Mouse (Mus musculus): ENCODE results near the gene Gm12695. TPM values are rescaled to one million over a fixed set of nuclear protein-coding genes. Genes with fewer than 3 reads are reported as not detected.

The Gm12695 gene
- not detected in 2 replicates for polyA plus RNA-seq (2016; fragmentation: Nextera tagmentation; extraction: Ambion mirVana)

DNA sequence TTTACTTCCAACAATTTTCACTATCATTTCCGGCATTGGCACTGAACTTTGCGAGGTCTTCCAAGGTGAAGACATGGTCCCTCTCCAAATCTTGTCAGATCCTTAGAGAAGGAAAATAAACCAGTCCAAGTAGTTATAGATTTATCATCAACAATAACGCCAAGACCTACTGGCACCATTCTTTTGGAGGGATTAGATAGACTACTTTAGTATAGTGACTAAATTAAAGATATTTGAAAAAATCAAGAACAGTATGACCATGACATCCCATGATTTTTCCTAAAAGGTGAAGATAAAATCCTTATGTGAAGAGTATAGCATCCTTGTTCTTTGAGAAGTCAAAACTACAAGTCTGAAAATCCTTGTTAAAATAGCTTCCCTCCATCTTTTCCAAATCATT is at the start of gene Gm12695:
Gene Gm12695, minus strand, starts transcription at position 101 of the 400 bp plus-strand sequence.
- no peak within 1 kb of the TSS for H3K9ac ChIP-seq
- H3K4me2 ChIP-seq: no peak within 1 kb of the TSS
- H3K27ac ChIP-seq (ENCODE audit: poor library complexity, severe bottlenecking): no peak within 1 kb of the TSS
- H3K4me3 ChIP-seq: no peak within 1 kb of the TSS
- H3K36me3 ChIP-seq: no peaks in the 10 kb centered on the region
- 0 out of 2 replicates have a peak, but pooled peaks cover 4% of the 10 kb centered on the region for H3K4me1 ChIP-seq (replicated peaks)
- no peak for ATAC-seq (ENCODE audit: insufficient number of reproducible peaks, low FRiP score)
- no peaks in the 10 kb centered on the region for H3K9me3 ChIP-seq (replicated peaks)
- WGBS: 84% methylated on average over 3 of the region's 3 CpGs
- H3K27me3 ChIP-seq (replicated peaks): no peaks in the 10 kb centered on the region

DNA sequence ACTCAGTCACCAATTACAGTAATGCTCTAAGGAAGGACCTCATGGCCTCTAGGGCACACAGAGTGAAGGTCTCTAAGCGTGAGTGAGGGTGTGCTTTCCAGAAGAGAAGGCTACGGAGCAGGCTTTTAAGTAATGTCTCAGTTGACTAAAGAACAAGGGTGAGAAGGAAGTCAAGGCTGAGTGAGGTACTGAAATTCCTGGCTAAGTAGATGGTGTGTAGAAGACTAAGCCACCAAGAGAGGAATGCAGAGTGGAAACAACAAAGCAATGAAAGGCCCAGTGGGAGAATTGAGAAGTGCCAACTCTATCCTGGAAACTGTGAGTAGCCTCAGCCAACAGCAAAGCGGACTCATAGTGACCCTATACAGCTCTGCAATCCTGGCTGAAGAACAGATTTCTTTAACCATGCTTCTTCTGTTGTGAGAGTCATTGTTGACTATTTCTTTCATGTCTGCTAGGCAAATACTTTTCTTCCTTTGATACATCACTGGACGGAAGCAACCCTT is 40.6 kb upstream of the Gm12695 start:
- no peak for ATAC-seq (ENCODE audit: insufficient number of reproducible peaks, low FRiP score)

DNA sequence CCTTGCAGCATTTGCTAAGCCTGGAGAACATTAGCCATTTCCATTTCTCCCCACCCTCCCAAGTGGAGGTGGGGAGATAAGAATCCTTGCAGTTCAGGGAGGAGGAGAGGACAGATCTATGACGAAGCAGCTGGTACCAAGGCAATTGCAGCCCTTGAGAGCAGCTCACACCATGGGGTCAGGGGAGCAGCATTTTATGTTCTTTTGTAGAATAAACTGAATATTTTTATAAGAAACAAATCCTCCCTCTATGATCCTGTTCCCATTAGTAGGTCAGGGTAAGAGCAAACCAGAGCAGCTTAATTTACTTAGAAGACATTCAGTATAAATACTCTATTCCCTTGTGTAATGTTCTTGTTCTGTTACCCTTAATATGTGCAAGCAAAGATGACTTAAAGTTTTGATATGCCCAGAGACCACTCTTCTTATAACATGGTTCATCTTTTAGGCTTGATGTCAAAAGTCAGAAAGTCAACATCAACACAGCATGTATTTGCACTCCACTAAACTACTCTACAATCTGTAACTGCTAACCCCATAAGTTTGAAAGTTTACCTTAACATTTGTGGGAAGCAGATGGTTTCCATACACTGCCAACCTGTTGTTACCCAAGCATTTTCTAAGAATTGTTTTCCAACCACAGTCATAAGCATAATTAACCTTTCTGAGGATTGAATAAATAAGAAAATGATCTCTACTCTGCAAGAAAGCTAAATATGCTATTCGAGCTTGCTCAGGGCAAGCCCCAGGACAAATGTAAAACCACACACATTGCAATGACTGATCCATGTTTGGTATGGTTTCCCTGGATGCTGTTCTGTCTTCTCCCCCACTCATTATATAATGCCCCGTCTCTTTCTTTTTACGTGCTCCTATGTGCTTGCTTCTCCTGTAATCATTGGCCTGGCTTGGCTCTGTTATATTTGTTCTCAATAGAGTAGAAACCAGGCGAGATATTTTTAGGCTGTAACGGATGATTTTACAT is 22.1 kb upstream of the Gm12695 start:
- 67% methylated on average over 6 of the region's 6 CpGs for WGBS
- no peak overlapping the region for H3K27ac ChIP-seq (ENCODE audit: poor library complexity, severe bottlenecking)
- no peak for ATAC-seq (ENCODE audit: insufficient number of reproducible peaks, low FRiP score)

More for the DNA sequence above, 40.6 kb upstream of the Gm12695 start:
- Histone ChIP-seq H3K27me3 (replicated peaks) (no peaks in the 10 kb centered on the region), H3K4me2 (no peak overlapping the region), H3K4me1 (replicated peaks) (no peaks in the 10 kb centered on the region), H3K27ac (ENCODE audit: poor library complexity, severe bottlenecking) (no peak overlapping the region), H3K9me3 (replicated peaks) (no peaks in the 10 kb centered on the region), H3K4me3 (no peak overlapping the region), H3K9ac (no peak overlapping the region), H3K36me3 (no peaks in the 10 kb centered on the region)
- 74% methylated on average over 4 of the region's 4 CpGs for WGBS

DNA sequence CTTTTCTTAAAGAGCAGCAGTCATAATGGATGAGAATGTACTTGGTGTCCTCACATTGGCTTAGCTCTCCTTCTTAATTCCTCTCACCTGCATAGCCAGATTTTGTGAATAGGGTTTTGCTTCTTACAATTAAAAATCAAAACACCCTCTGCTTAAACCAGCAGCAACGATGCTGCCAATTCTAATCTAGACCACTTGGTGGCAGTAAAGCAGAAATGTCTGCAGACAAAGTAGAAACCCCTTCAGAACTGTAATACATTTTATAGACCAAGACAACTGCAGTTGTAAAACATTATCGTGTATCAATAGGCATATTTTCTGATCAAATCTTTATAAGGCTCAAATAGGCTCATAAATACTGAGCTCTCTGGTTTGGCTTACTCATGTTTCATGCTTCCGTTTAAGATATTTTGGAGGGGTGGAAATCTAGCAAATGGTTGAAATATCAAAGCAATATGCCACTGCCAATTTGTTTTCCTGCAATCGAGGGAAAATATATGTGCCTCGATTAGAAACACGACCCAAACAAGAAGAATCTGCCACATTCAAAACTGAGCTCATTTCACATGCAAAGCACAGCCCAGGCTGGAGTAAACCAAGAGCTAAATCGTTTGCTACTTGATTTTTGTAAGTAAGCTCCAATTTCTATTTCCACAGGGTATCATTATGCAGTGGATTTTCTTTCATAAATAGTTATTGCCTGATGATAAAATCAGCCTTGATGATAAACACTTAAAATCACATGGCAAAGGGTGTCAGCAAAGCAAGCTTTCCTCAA is 14.6 kb upstream of the Gm12695 start:
- ATAC-seq (ENCODE audit: insufficient number of reproducible peaks, low FRiP score): no peak
- Histone ChIP-seq H3K4me3 (no peak overlapping the region), H3K27me3 (replicated peaks) (no peaks in the 10 kb centered on the region), H3K4me2 (no peak overlapping the region), H3K27ac (ENCODE audit: poor library complexity, severe bottlenecking) (no peak overlapping the region), H3K9ac (no peak overlapping the region), H3K4me1 (replicated peaks) (no peaks in the 10 kb centered on the region), H3K36me3 (no peaks in the 10 kb centered on the region), H3K9me3 (replicated peaks) (no peaks in the 10 kb centered on the region)
- WGBS: 40% methylated on average over 7 of the region's 7 CpGs

More for the DNA sequence above, 22.1 kb upstream of the Gm12695 start:
- no peaks in the 10 kb centered on the region for H3K4me1 ChIP-seq (replicated peaks)
- no peak overlapping the region for H3K4me3 ChIP-seq
- H3K9me3 ChIP-seq (replicated peaks): no peaks in the 10 kb centered on the region
- no peaks in the 10 kb centered on the region for H3K27me3 ChIP-seq (replicated peaks)
- H3K36me3 ChIP-seq: no peaks in the 10 kb centered on the region
- no peak overlapping the region for H3K9ac ChIP-seq
- no peak overlapping the region for H3K4me2 ChIP-seq

DNA sequence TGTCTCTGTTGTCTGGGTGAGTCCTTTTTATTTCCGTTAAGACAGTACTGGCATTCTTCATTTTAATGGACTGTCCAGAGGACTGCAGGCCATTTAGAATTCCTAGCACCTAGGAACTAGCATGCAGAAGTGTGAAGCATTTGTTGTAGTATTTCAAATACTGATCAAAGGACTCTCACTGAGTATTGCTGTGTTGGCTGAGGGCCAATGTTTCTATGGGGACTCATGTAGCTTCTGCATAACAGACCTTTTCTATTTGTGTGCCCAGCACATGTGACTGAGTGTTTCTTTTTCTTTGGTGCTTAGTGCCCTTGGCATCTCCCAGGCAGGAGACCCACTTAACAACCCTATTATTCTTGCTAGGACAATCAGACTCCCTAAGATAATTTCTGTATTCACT is 12.6 kb upstream of the Gm12695 start:
- Histone ChIP-seq H3K4me1 (replicated peaks) (no peaks in the 10 kb centered on the region), H3K27ac (ENCODE audit: poor library complexity, severe bottlenecking) (no peak overlapping the region), H3K9me3 (replicated peaks) (no peaks in the 10 kb centered on the region), H3K9ac (no peak overlapping the region), H3K4me2 (no peak overlapping the region), H3K4me3 (no peak overlapping the region), H3K27me3 (replicated peaks) (no peaks in the 10 kb centered on the region), H3K36me3 (no peaks in the 10 kb centered on the region)
- WGBS: 55% methylated on average over 1 of the region's 1 CpGs
- ATAC-seq (ENCODE audit: insufficient number of reproducible peaks, low FRiP score): 0 out of 2 replicates have a peak, but pooled peaks have one; percentile 33

DNA sequence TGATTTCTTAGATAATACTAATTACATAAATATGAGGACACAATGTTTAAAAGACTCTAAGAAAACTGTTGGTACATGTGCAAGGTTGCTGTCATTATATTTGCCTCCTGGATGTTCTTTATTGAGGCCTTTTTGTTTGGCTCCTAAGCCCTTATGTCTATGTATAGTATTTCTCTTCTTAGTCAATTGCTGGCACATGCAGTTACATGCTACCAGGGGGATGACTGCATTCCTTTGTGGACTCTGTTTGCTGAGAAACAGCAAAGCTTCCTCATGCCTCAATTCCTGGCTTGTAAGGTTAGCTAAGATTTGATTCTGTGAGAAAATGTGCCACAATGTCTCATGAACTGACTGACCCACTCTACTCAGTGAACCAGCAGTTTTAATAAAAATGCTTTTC is 6.3 kb upstream of the Gm12695 start:
- Histone ChIP-seq H3K27me3 (replicated peaks) (no peaks in the 10 kb centered on the region), H3K4me3 (no peak overlapping the region), H3K4me2 (no peak overlapping the region), H3K9ac (no peak overlapping the region), H3K4me1 (replicated peaks) (0 out of 2 replicates have a peak, but pooled peaks cover 4% of the 10 kb centered on the region), H3K27ac (ENCODE audit: poor library complexity, severe bottlenecking) (no peak overlapping the region), H3K36me3 (no peaks in the 10 kb centered on the region), H3K9me3 (replicated peaks) (no peaks in the 10 kb centered on the region)
- ATAC-seq (ENCODE audit: insufficient number of reproducible peaks, low FRiP score): no peak

DNA sequence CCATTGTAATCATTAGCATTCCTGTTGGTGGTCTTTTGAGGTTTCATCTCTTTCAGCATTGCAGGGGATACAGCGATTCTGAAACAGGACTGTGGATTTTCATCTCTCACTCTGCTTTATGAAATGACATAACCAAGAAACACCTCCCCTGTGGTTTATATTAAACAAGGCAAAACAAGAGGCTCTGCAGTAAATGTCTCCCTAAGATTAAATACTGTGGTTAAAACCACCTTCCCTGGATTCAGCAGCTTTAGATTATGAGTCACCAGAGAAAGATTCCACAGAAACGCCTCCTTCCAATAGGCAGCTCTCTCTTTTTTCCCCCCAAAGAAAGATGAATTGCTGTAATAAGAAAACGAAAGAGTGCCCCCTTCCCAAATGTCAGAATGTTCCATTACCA is 4.9 kb upstream of the Gm12695 start:
- no peak for ATAC-seq (ENCODE audit: insufficient number of reproducible peaks, low FRiP score)
- Histone ChIP-seq H3K27me3 (replicated peaks) (no peaks in the 10 kb centered on the region), H3K9me3 (replicated peaks) (no peaks in the 10 kb centered on the region), H3K4me1 (replicated peaks) (0 out of 2 replicates have a peak, but pooled peaks cover 4% of the 10 kb centered on the region), H3K4me3 (no peak overlapping the region), H3K4me2 (no peak overlapping the region), H3K36me3 (no peaks in the 10 kb centered on the region), H3K27ac (ENCODE audit: poor library complexity, severe bottlenecking) (no peak overlapping the region), H3K9ac (no peak overlapping the region)
- 55% methylated on average over 3 of the region's 3 CpGs for WGBS

DNA sequence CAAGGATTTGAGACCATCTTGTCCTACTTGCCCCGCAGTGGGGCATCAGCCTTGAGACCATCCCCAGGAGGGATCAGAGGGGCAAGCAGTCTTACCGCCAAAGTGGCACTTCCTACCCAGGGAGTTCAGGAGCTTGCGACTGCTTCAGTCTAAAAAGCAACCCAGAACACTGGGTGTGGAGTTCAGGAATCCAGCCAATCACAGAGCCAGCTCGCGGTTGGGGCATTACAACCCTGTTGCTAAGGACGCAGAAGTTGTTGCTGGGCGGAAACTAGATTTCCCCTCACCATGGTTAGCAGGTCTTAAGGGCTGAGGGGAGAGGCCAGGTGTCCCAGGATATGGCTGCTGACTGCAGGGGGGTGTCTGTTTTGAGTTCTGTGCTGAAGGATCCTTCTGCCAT is 1.6 kb upstream of the Gm12695 start:
- Histone ChIP-seq H3K36me3 (no peaks in the 10 kb centered on the region), H3K9ac (no peak overlapping the region), H3K4me2 (no peak overlapping the region), H3K27ac (ENCODE audit: poor library complexity, severe bottlenecking) (no peak overlapping the region), H3K9me3 (replicated peaks) (no peaks in the 10 kb centered on the region), H3K4me1 (replicated peaks) (0 out of 2 replicates have a peak, but pooled peaks cover 4% of the 10 kb centered on the region), H3K4me3 (no peak overlapping the region), H3K27me3 (replicated peaks) (no peaks in the 10 kb centered on the region)
- WGBS: 17% methylated on average over 7 of the region's 7 CpGs
- ATAC-seq (ENCODE audit: insufficient number of reproducible peaks, low FRiP score): no peak

DNA sequence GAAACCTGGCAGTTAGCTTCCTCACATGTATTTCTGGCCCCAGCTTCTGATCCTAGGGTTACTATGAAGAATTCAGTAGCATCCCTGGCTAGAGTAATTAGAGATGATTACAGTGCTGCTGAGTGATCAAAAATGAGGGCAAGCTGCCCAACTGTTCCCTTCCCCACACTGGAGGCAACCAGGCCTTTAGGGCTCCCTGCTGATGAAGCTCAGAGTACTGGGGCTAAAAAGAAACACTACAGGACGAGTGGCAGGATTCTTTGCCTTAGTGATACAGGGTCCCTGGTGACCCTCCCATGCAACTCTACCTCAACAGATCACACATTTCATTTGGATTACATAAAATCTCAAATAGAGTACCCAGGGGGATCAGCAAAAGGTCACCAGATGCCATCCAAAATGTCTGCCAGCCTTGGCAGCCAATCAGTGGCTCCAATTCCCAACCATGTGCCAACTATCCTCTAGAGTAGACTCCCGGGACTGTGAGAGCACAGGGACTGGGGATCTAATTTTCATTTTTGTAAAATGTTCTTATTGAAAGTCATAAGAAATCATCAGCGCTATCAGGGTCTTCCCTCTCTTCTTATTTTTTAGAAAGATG is 11.9 kb downstream of the Gm12695 start:
- 80% methylated on average over 3 of the region's 3 CpGs for WGBS
- no peaks in the 10 kb centered on the region for H3K9me3 ChIP-seq (replicated peaks)
- no peaks in the 10 kb centered on the region for H3K27me3 ChIP-seq (replicated peaks)
- no peaks in the 10 kb centered on the region for H3K4me1 ChIP-seq (replicated peaks)
- no peak overlapping the region for H3K4me2 ChIP-seq
- no peak for ATAC-seq (ENCODE audit: insufficient number of reproducible peaks, low FRiP score)
- no peak overlapping the region for H3K4me3 ChIP-seq
- H3K27ac ChIP-seq (ENCODE audit: poor library complexity, severe bottlenecking): no peak overlapping the region
- H3K36me3 ChIP-seq: no peaks in the 10 kb centered on the region
- H3K9ac ChIP-seq: no peak overlapping the region

DNA sequence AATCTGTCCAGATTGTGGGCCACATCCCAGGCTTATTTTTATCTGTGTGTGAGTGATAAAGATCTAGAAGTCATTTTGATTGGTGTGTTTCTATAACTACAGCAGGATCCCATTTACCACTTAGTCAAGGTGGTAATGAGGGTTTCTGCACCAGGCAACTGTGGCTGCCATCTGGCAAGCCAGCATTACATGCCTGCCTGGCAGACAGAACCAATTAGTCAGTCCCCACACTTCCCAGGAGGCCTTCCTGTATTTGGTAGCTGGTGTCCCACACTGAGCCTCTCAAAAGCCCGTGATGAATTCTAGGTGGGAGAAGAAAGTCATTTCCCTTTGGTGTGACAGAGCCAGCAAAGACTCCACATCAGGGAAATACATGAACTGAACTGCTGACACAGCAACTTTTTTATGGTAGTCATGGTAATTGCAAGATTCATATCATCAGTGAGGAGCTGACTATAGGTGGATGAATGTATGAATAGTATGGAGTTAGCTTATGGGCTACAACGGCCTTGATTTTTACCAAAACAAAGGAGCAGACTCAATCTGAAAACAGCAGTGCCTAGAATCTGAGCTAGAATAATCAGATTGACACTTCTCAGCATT is 18.5 kb downstream of the Gm12695 start:
- no peak overlapping the region for H3K9ac ChIP-seq
- no peaks in the 10 kb centered on the region for H3K36me3 ChIP-seq
- H3K4me2 ChIP-seq: no peak overlapping the region
- H3K27me3 ChIP-seq (replicated peaks): no peaks in the 10 kb centered on the region
- no peaks in the 10 kb centered on the region for H3K9me3 ChIP-seq (replicated peaks)
- WGBS: 34% methylated on average over 2 of the region's 2 CpGs
- H3K27ac ChIP-seq (ENCODE audit: poor library complexity, severe bottlenecking): no peak overlapping the region
- H3K4me1 ChIP-seq (replicated peaks): no peaks in the 10 kb centered on the region
- H3K4me3 ChIP-seq: no peak overlapping the region
- no peak for ATAC-seq (ENCODE audit: insufficient number of reproducible peaks, low FRiP score)

All from heart, embryonic 12.5 days (tissue).